ENCODE assay signal across 16 mouse cellular contexts in the genomic region with DNA sequence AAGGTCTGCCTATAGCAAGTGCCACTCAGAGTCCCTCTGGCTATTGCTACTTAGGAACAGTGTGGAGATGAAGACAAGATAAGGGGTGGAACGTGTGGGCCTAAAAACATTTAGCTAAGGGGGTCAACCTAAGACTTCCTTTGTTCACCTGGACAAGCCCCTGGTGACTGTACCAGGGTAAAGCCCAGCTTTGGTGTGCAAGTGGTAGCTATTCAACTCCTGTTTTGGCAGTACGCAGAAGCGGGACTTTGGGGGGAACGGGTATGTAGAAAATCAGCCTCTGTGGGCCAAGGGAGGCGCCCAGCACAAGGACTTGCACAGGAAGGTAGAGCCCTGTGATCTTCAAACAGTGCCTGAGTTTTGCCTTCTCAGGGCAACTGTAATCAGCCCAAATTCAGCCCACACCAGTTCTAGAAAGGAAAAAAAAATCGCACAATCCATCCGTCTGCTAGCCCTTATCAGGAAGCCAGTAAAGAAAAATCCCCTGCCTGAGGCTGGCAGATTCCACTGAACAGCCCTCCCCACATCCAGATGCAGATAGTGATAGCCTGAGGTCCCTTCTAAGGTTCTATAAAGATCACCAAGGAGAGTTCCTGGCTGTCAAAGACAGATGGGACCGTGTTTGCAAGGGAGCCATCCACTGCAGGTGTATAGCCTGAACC. TPM values are rescaled to one million over a fixed set of nuclear protein-coding genes. Genes with fewer than 3 reads are reported as not detected.
DNase-seq lines count a peak whose midpoint lies in the region; ATAC-seq and TF ChIP-seq lines count a peak whose summit lies in the region.
"Had no signal": no experiment of that assay in that cellular context is flagged by ENCODE, and none has a peak within 500 bp of the region (broad histone marks: within the 10 kb centered on the region; RNA-seq: fewer than 3 reads in every experiment).

No protein-coding gene starts in this region.

- 62% methylated on average over 8 of the region's 8 CpGs for WGBS in heart, postnatal 0 days
- WGBS in liver, embryonic 16.5 days (ENCODE audit: insufficient replicate concordance) = 18% methylated on average over 8 of the region's 8 CpGs
- 83% methylated on average over 8 of the region's 8 CpGs for WGBS in kidney, embryonic 16.5 days

- no peak for TF ChIP-seq CTCF in heart, postnatal 0 days (IDR thresholded peaks at IDR 0.05; ENCODE audit: low read depth)
- TF ChIP-seq CTCF in MEL (IDR thresholded peaks at IDR 0.05 in 2 of 3, conservative IDR thresholded peaks at IDR 0.05 in 1 of 3; ENCODE audit: control insufficient read depth in 1 of 3, insufficient read depth in 1 of 3, low read depth in 2 of 3, low read length in 3 of 3, poor library complexity in 1 of 3, severe bottlenecking in 1 of 3) = no peak

- TF ChIP-seq RAD21 in MEL (IDR thresholded peaks at IDR 0.05; ENCODE audit: low read depth, low read length) = no peak

- peak overlapping the region; percentile 77; the same call in 1 of the 2 replicates for H3K27ac ChIP-seq in heart, postnatal 0 days (ENCODE audit: low read depth)
- H3K27ac ChIP-seq in MEL (ENCODE audit: control insufficient read depth, low read depth, low read length) = peak overlapping the region; percentile 57
- H3K27ac ChIP-seq in liver, embryonic 16.5 days (ENCODE audit: low read length) = peak overlapping the region; percentile 95
- H3K27ac ChIP-seq in kidney, embryonic 16.5 days (ENCODE audit: low read length) = no peak overlapping the region
- H3K27ac ChIP-seq: forebrain, embryonic 13.5 days had no signal

- no peak overlapping the region for H3K4me3 ChIP-seq in heart, postnatal 0 days (ENCODE audit: low read depth, low read length)
- no peak overlapping the region for H3K4me3 ChIP-seq in MEL (ENCODE audit: control insufficient read depth in 1 of 2, insufficient read depth in 1 of 2, low read depth in 2 of 2, low read length in 2 of 2)
- H3K4me3 ChIP-seq in liver, embryonic 16.5 days (ENCODE audit: low read depth, low read length) = 0 out of 2 replicates have a peak overlapping the region, but pooled peaks have one; percentile 1
- no peak overlapping the region for H3K4me3 ChIP-seq in kidney, embryonic 16.5 days (ENCODE audit: low read length)
- H3K4me3 ChIP-seq: forebrain, embryonic 13.5 days had no signal

- no peak overlapping the region for H3K9ac ChIP-seq in heart, postnatal 0 days (replicated peaks; ENCODE audit: low read depth, low read length)
- no peak overlapping the region for H3K9ac ChIP-seq in MEL (ENCODE audit: control insufficient read depth, low read depth, low read length, poor library complexity, severe bottlenecking)
- peak overlapping the region; percentile 50 for H3K9ac ChIP-seq in liver, embryonic 16.5 days (ENCODE audit: low read depth, low read length)
- H3K9ac ChIP-seq in kidney, embryonic 16.5 days (replicated peaks; ENCODE audit: low read length) = no peak overlapping the region
- H3K9ac ChIP-seq: forebrain, embryonic 13.5 days had no signal

- TF ChIP-seq EP300 in heart, postnatal 0 days (IDR thresholded peaks at IDR 0.05; ENCODE audit: low read depth) = no peak
- TF ChIP-seq EP300 in MEL (IDR thresholded peaks at IDR 0.05; ENCODE audit: low read depth in 1 of 2, low read length in 2 of 2) = peak; percentile 98 to 99

- H3K9me3 ChIP-seq in heart, postnatal 0 days (replicated peaks; ENCODE audit: control insufficient read depth, low read length) = no peaks in the 10 kb centered on the region
- no peaks in the 10 kb centered on the region for H3K9me3 ChIP-seq in MEL (replicated peaks; ENCODE audit: insufficient read depth, low read length)
- H3K9me3 ChIP-seq in liver, embryonic 16.5 days (replicated peaks; ENCODE audit: control insufficient read depth, low read length) = no peaks in the 10 kb centered on the region
- no peaks in the 10 kb centered on the region for H3K9me3 ChIP-seq in kidney, embryonic 16.5 days (ENCODE audit: low read length)
- H3K9me3 ChIP-seq: forebrain, embryonic 13.5 days had no signal

- H3K79me2 ChIP-seq in MEL (ENCODE audit: control insufficient read depth, insufficient read depth, low read length, poor library complexity) = peaks cover 1% of the 10 kb centered on the region; the same call in 1 of the 2 replicates

- DNase-seq in heart, postnatal 0 days (ENCODE audit: low spot score) = no peak
- no peak for DNase-seq in heart, adult 8-10 months (ENCODE audit: low spot score)
- peak; percentile 93 for DNase-seq in MEL (ENCODE audit: low read depth, low spot score)
- peak; percentile 95 for DNase-seq in c-Kit-positive CD71-positive TER-119-positive erythroid progenitor cells, embryonic 14.5 days (ENCODE audit: low spot score)
- DNase-seq in urinary bladder, postnatal 25 days (ENCODE audit: low spot score) = no peak
- DNase-seq in ovary, postnatal 14 days (ENCODE audit: low spot score) = no peak
- DNase-seq: adrenal gland, postnatal 36 days; gastrocnemius, postnatal 36 days; kidney, adult 8-10 months; lung, postnatal 10 days; thymus, postnatal 4 days had no signal

- no peak overlapping the region for H3K4me2 ChIP-seq in heart, postnatal 0 days (ENCODE audit: low read depth, low read length)
- H3K4me2 ChIP-seq in liver, embryonic 16.5 days (ENCODE audit: low read depth, low read length) = peak overlapping the region; percentile 42
- H3K4me2 ChIP-seq in kidney, embryonic 16.5 days (replicated peaks; ENCODE audit: low read depth, low read length) = no peak overlapping the region
- H3K4me2 ChIP-seq: forebrain, embryonic 13.5 days had no signal

- H3K4me1 ChIP-seq in heart, postnatal 0 days (ENCODE audit: control insufficient read depth, insufficient read depth) = peaks cover 22% of the 10 kb centered on the region
- peaks cover 7 to 53% of the 10 kb centered on the region in 2 experiments; a peak in 3 of 4 replicates for H3K4me1 ChIP-seq in MEL (ENCODE audit: control insufficient read depth in 1 of 2, insufficient read depth in 2 of 2, low read length in 2 of 2)
- H3K4me1 ChIP-seq in liver, embryonic 16.5 days (ENCODE audit: control insufficient read depth, low read depth, low read length) = peaks cover 69% of the 10 kb centered on the region
- H3K4me1 ChIP-seq in kidney, embryonic 16.5 days (ENCODE audit: insufficient read depth, low read length) = peaks cover 17% of the 10 kb centered on the region

- no peaks in the 10 kb centered on the region for H3K36me3 ChIP-seq in heart, postnatal 0 days (replicated peaks; ENCODE audit: control insufficient read depth, insufficient read depth, low read length)
- peaks cover 0 to 25% of the 10 kb centered on the region in 2 experiments; a peak in 2 of 4 replicates for H3K36me3 ChIP-seq in MEL (ENCODE audit: control insufficient read depth in 1 of 2, insufficient read depth in 2 of 2, low read length in 2 of 2)
- no peaks in the 10 kb centered on the region; the same call in 1 of the 2 replicates for H3K36me3 ChIP-seq in liver, embryonic 16.5 days (ENCODE audit: control insufficient read depth, insufficient read depth)
- H3K36me3 ChIP-seq in kidney, embryonic 16.5 days (ENCODE audit: insufficient read depth, low read length) = no peaks in the 10 kb centered on the region; the same call in 1 of the 2 replicates

- no peaks in the 10 kb centered on the region for H3K27me3 ChIP-seq in heart, postnatal 0 days (ENCODE audit: control insufficient read depth, insufficient read depth, low read length)
- no peaks in the 10 kb centered on the region for H3K27me3 ChIP-seq in MEL (ENCODE audit: control insufficient read depth in 1 of 2, insufficient read depth in 2 of 2, low read length in 2 of 2)
- H3K27me3 ChIP-seq in liver, embryonic 16.5 days (ENCODE audit: control insufficient read depth, insufficient read depth, low read depth, low read length) = no peaks in the 10 kb centered on the region
- H3K27me3 ChIP-seq in kidney, embryonic 16.5 days (ENCODE audit: insufficient read depth, low read length) = no peaks in the 10 kb centered on the region
- H3K27me3 ChIP-seq: forebrain, embryonic 13.5 days had no signal

- TF ChIP-seq POLR2A in MEL (IDR thresholded peaks at IDR 0.05; ENCODE audit: control insufficient read depth in 1 of 2, insufficient read depth in 1 of 2, low read depth in 1 of 2, low read length in 2 of 2, poor library complexity in 1 of 2) = no peak

- ATAC-seq in heart, postnatal 0 days (ENCODE audit: insufficient read depth, low read depth) = no peak
- ATAC-seq in liver, embryonic 16.5 days (ENCODE audit: low read depth) = peak; percentile 69
- ATAC-seq in kidney, embryonic 16.5 days (ENCODE audit: low FRiP score, low TSS enrichment) = no peak
- ATAC-seq: CD4-positive, CD25-positive, alpha-beta regulatory T cell, adult 4 months; forebrain, embryonic 13.5 days; midbrain, embryonic 16.5 days had no signal

RNA-seq across cellular contexts. Expression of gene Ap5s1, which starts 1.2 kb away (rescaled TPM):
- 95.1 and 107 TPM in 2 replicates for total RNA-seq in heart, postnatal 0 days (2014; rRNA removed; ENCODE audit: low replicate concordance)
- polyA plus RNA-seq in heart, postnatal 0 days (2015; fragmentation: Nextera tagmentation; extraction: Ambion mirVana) = 63.6 and 65.5 TPM in 2 replicates
- 10 to 100 TPM; 31.8 to 42.6 (median 37.9) TPM for total RNA-seq in heart, adult 8-10 months (2022)
- total RNA-seq in MEL (2012; rRNA removed) = 9.6 TPM in 2 replicates
- polyA plus RNA-seq in MEL (2012; ENCODE audit: insufficient read depth in 1 of 2, insufficient read length in 2 of 2, low read depth in 1 of 2, low replicate concordance in 2 of 2, missing spikeins in 1 of 2) = 10 to 100 TPM in 1 of 2 experiments, not detected in 1; 12.7 TPM
- polyA plus RNA-seq in liver, embryonic 16.5 days (2015; fragmentation: Nextera tagmentation; extraction: Ambion mirVana) = 16.4 and 18.4 TPM in 2 replicates
- 30.2 and 30.9 TPM in 2 replicates for polyA plus RNA-seq in kidney, embryonic 16.5 days (2015; fragmentation: Nextera tagmentation; extraction: Ambion mirVana)

RNA-seq across cellular contexts. Expression of gene Spef1, which starts 18.6 kb away (rescaled TPM):
- total RNA-seq in heart, postnatal 0 days (2014; rRNA removed; ENCODE audit: low replicate concordance) = 5.2 and 5.9 TPM in 2 replicates
- 0.97 and 1.2 TPM in 2 replicates for polyA plus RNA-seq in heart, postnatal 0 days (2015; fragmentation: Nextera tagmentation; extraction: Ambion mirVana)
- 1 to 10 TPM; 4.4 to 6.2 (median 4.9) TPM for total RNA-seq in heart, adult 8-10 months (2022)
- total RNA-seq in MEL (2012; rRNA removed) = 0.46 and 1.8 TPM in 2 replicates
- polyA plus RNA-seq in MEL (2012; ENCODE audit: insufficient read depth in 1 of 2, insufficient read length in 2 of 2, low read depth in 1 of 2, low replicate concordance in 2 of 2, missing spikeins in 1 of 2) = 1 to 10 TPM in 1 of 2 experiments, not detected in 1; 1.2 TPM
- polyA plus RNA-seq in liver, embryonic 16.5 days (2015; fragmentation: Nextera tagmentation; extraction: Ambion mirVana) = 1.1 and 1.2 TPM in 2 replicates
- polyA plus RNA-seq in kidney, embryonic 16.5 days (2015; fragmentation: Nextera tagmentation; extraction: Ambion mirVana) = 3.3 and 4.7 TPM in 2 replicates

RNA-seq across cellular contexts. Expression of gene Cdc25b, which starts 18.9 kb away (rescaled TPM):
- total RNA-seq in heart, postnatal 0 days (2014; rRNA removed; ENCODE audit: low replicate concordance) = 15.3 and 31.9 TPM in 2 replicates
- polyA plus RNA-seq in heart, postnatal 0 days (2015; fragmentation: Nextera tagmentation; extraction: Ambion mirVana) = 12.1 and 15.0 TPM in 2 replicates
- 1 to 10 TPM; 4.3 to 4.9 (median 4.5) TPM for total RNA-seq in heart, adult 8-10 months (2022)
- 11.8 and 12.6 TPM in 2 replicates for total RNA-seq in MEL (2012; rRNA removed)
- polyA plus RNA-seq in MEL (2012; ENCODE audit: insufficient read depth in 1 of 2, insufficient read length in 2 of 2, low read depth in 1 of 2, low replicate concordance in 2 of 2, missing spikeins in 1 of 2) = 10 to 100 TPM in 1 of 2 experiments, not detected in 1; 34.5 TPM
- polyA plus RNA-seq in liver, embryonic 16.5 days (2015; fragmentation: Nextera tagmentation; extraction: Ambion mirVana) = 255 and 284 TPM in 2 replicates
- polyA plus RNA-seq in kidney, embryonic 16.5 days (2015; fragmentation: Nextera tagmentation; extraction: Ambion mirVana) = 73.8 and 87.0 TPM in 2 replicates

RNA-seq across cellular contexts. Expression of gene Cenpb, which starts 25.8 kb away (rescaled TPM):
- total RNA-seq in heart, postnatal 0 days (2014; rRNA removed; ENCODE audit: low replicate concordance) = 62.9 and 84.8 TPM in 2 replicates
- polyA plus RNA-seq in heart, postnatal 0 days (2015; fragmentation: Nextera tagmentation; extraction: Ambion mirVana) = 7.1 and 7.8 TPM in 2 replicates
- 10 to 100 TPM; 89.5 to 93.4 (median 90.3) TPM for total RNA-seq in heart, adult 8-10 months (2022)
- total RNA-seq in MEL (2012; rRNA removed) = 16.1 and 24.3 TPM in 2 replicates
- 10 to 100 TPM in 1 of 2 experiments, not detected in 1; 34.9 TPM for polyA plus RNA-seq in MEL (2012; ENCODE audit: insufficient read depth in 1 of 2, insufficient read length in 2 of 2, low read depth in 1 of 2, low replicate concordance in 2 of 2, missing spikeins in 1 of 2)
- 3.0 and 3.2 TPM in 2 replicates for polyA plus RNA-seq in liver, embryonic 16.5 days (2015; fragmentation: Nextera tagmentation; extraction: Ambion mirVana)
- 9.7 and 10.1 TPM in 2 replicates for polyA plus RNA-seq in kidney, embryonic 16.5 days (2015; fragmentation: Nextera tagmentation; extraction: Ambion mirVana)

RNA-seq across cellular contexts. Expression of gene Mavs, which starts 28.2 kb away (rescaled TPM):
- 32.5 and 38.0 TPM in 2 replicates for total RNA-seq in heart, postnatal 0 days (2014; rRNA removed; ENCODE audit: low replicate concordance)
- 27.4 and 27.8 TPM in 2 replicates for polyA plus RNA-seq in heart, postnatal 0 days (2015; fragmentation: Nextera tagmentation; extraction: Ambion mirVana)
- total RNA-seq in heart, adult 8-10 months (2022) = 10 to 100 TPM; 65.6 to 80.8 (median 72.3) TPM
- total RNA-seq in MEL (2012; rRNA removed) = 21.2 and 21.3 TPM in 2 replicates
- 10 to 100 TPM in 1 of 2 experiments, not detected in 1; 32.1 TPM for polyA plus RNA-seq in MEL (2012; ENCODE audit: insufficient read depth in 1 of 2, insufficient read length in 2 of 2, low read depth in 1 of 2, low replicate concordance in 2 of 2, missing spikeins in 1 of 2)
- polyA plus RNA-seq in liver, embryonic 16.5 days (2015; fragmentation: Nextera tagmentation; extraction: Ambion mirVana) = 29.1 and 32.0 TPM in 2 replicates
- polyA plus RNA-seq in kidney, embryonic 16.5 days (2015; fragmentation: Nextera tagmentation; extraction: Ambion mirVana) = 37.9 TPM in 2 replicates

Comparison
In these comparisons a context has a peak if more than half of its experiments do, and no peak if none do; other contexts are left out.
1. DNase-seq: peak in MEL (single experiment) and c-Kit-positive CD71-positive TER-119-positive erythroid progenitor cells, embryonic 14.5 days (single experiment); none in heart, postnatal 0 days (single experiment), heart, adult 8-10 months (single experiment), urinary bladder, postnatal 25 days (single experiment) and ovary, postnatal 14 days (single experiment).